8 mouse cellular contexts compared by ENCODE assay signal in genomic region chr8:13538821-13539220, GRCm38 (mm10). TPM values are rescaled to one million over a fixed set of nuclear protein-coding genes. Genes with fewer than 3 reads are reported as not detected.
DNase-seq lines count a peak whose midpoint lies in the region; ATAC-seq lines count a peak whose summit lies in the region.

No protein-coding gene starts in this region.

- no peak overlapping the region for H3K27ac ChIP-seq in kidney, embryonic 15.5 days

- H3K27me3 ChIP-seq in kidney, embryonic 15.5 days: no peaks in the 10 kb centered on the region

- peak; percentile 69 for DNase-seq in kidney, adult 11 months
- peak; percentile 64 for DNase-seq in brain, embryonic 18.5 days (ENCODE audit: low read depth, low spot score)
- DNase-seq in gastrocnemius, postnatal 36 days: peak; percentile 42 to 58
- peak; percentile 16 to 34 for DNase-seq in layer of hippocampus, postnatal 25 days (ENCODE audit: extremely low spot score in 1 of 2, low spot score in 1 of 2)
- DNase-seq in right cerebral cortex, postnatal 10 days (ENCODE audit: low spot score in 2 of 2): peak; percentile 84 to 90
- DNase-seq in thymus, postnatal 10 days (ENCODE audit: low spot score in 2 of 2): no peak

- no peak overlapping the region for H3K4me3 ChIP-seq in kidney, embryonic 15.5 days (replicated peaks)

- intact Hi-C loops in gastrocnemius, postnatal 36 days (cut with DNase I): no loop called here

- no peak overlapping the region for H3K9ac ChIP-seq in kidney, embryonic 15.5 days

- 65% methylated on average over 6 of the region's 6 CpGs for WGBS in kidney, embryonic 15.5 days

- ATAC-seq in kidney, embryonic 15.5 days (replicated peaks; ENCODE audit: low FRiP score): no peak
- ATAC-seq in granulocyte monocyte progenitor cell, adult 5-6 weeks (replicated peaks; ENCODE audit: poor library complexity, severe bottlenecking): no peak

- no peak overlapping the region for H3K4me2 ChIP-seq in kidney, embryonic 15.5 days

- H3K36me3 ChIP-seq in kidney, embryonic 15.5 days: no peaks in the 10 kb centered on the region

- H3K9me3 ChIP-seq in kidney, embryonic 15.5 days (replicated peaks): no peaks in the 10 kb centered on the region

- no peaks in the 10 kb centered on the region for H3K4me1 ChIP-seq in kidney, embryonic 15.5 days

RNA-seq across cellular contexts. Expression of gene 1700029H14Rik, which starts 23.4 kb away (rescaled TPM):
- polyA plus RNA-seq in kidney, embryonic 15.5 days (2015; fragmentation: Nextera tagmentation; extraction: Ambion mirVana): not detected in 2 replicates
- not detected for total RNA-seq in gastrocnemius, postnatal 36 days (2021)
- total RNA-seq in layer of hippocampus, postnatal 25 days (2021): not detected
- not detected in 2 replicates for total RNA-seq in granulocyte monocyte progenitor cell, adult 5-6 weeks (2014; fragmentation: Nextera tagmentation)
- not detected in 2 replicates for total RNA-seq in granulocyte monocyte progenitor cell, adult 5-6 weeks (2017)

RNA-seq across cellular contexts. Expression of gene Gas6, which starts 44.5 kb away (rescaled TPM):
- polyA plus RNA-seq in kidney, embryonic 15.5 days (2015; fragmentation: Nextera tagmentation; extraction: Ambion mirVana): 52.2 and 55.3 TPM in 2 replicates
- total RNA-seq in gastrocnemius, postnatal 36 days (2021): 10 to 100 TPM; 55.1 to 58.8 TPM
- total RNA-seq in layer of hippocampus, postnatal 25 days (2021): 10 to 100 TPM; 89.4 to 94.4 TPM
- total RNA-seq in granulocyte monocyte progenitor cell, adult 5-6 weeks (2014; fragmentation: Nextera tagmentation): not detected in 2 replicates
- 0.10 TPM in 1 of 2 replicates, not detected in the other for total RNA-seq in granulocyte monocyte progenitor cell, adult 5-6 weeks (2017)

Comparison
In these comparisons a context has a peak if more than half of its experiments do, and no peak if none do; other contexts are left out.
1. DNase-seq: peak in kidney, adult 11 months (single experiment), brain, embryonic 18.5 days (single experiment), gastrocnemius, postnatal 36 days (2 of 2), layer of hippocampus, postnatal 25 days (2 of 2) and right cerebral cortex, postnatal 10 days (2 of 2); none in thymus, postnatal 10 days (0 of 2).
2. RNA of gene Gas6, which starts 44.5 kb away (total RNA-seq): 89.4 to 94.4 TPM in layer of hippocampus, postnatal 25 days and 55.1 to 58.8 TPM in gastrocnemius, postnatal 36 days; 0.10 TPM in granulocyte monocyte progenitor cell, adult 5-6 weeks; every median in the first group is over 10 times any median in the second.